Mouse (Mus musculus) erythroblast, embryonic 14.5 days (primary cell): ENCODE data around the gene Myl9. TPM values are rescaled to one million over a fixed set of nuclear protein-coding genes. Genes with fewer than 3 reads are reported as not detected.

Experiments used
- H3K27me3 ChIP-seq: 2 replicates; pipeline ENCODE4 v1.6.1; 2012; ENCODE audit warnings: inconsistent platforms; ENCODE audit not compliant: control insufficient read depth
- H3K36me3 ChIP-seq: 2 replicates; pipeline ENCODE4 v1.6.1; 2012; ENCODE audit warnings: mild to moderate bottlenecking, inconsistent platforms; ENCODE audit not compliant: control insufficient read depth
- H3K4me1 ChIP-seq: 2 replicates; pipeline ENCODE4 v1.6.1; 2012; ENCODE audit warnings: inconsistent platforms; ENCODE audit not compliant: control insufficient read depth
- H3K4me3 ChIP-seq: replicated peaks from 2 replicates; pipeline ENCODE3; 2012; ENCODE audit warnings: moderate library complexity, mild to moderate bottlenecking, inconsistent platforms
- H3K9me3 ChIP-seq: 2 replicates; pipeline ENCODE4 v1.6.1; 2012; ENCODE audit warnings: low read length, inconsistent platforms, mixed read lengths; ENCODE audit not compliant: control insufficient read depth
- GATA1 ChIP-seq: IDR thresholded peaks from 2 replicates; pipeline ENCODE4 v1.6.1; 2012; ENCODE audit warnings: low read length, inconsistent platforms, mixed read lengths
- TAL1 ChIP-seq: IDR thresholded peaks from 3 replicates; pipeline ENCODE4 v1.6.1; 2012; ENCODE audit warnings: low read length, inconsistent platforms, mixed read lengths
- polyA plus RNA-seq: library from polyadenylated mRNA; stranded (reverse); fragments of >175 nt; gene quantifications from 2 replicates; pipeline ENCODE4 v1.2.3, GENCODE M21; 2012

Myl9 gene
- polyA plus RNA-seq, 1 experiment, result 0.10 TPM

DNA sequence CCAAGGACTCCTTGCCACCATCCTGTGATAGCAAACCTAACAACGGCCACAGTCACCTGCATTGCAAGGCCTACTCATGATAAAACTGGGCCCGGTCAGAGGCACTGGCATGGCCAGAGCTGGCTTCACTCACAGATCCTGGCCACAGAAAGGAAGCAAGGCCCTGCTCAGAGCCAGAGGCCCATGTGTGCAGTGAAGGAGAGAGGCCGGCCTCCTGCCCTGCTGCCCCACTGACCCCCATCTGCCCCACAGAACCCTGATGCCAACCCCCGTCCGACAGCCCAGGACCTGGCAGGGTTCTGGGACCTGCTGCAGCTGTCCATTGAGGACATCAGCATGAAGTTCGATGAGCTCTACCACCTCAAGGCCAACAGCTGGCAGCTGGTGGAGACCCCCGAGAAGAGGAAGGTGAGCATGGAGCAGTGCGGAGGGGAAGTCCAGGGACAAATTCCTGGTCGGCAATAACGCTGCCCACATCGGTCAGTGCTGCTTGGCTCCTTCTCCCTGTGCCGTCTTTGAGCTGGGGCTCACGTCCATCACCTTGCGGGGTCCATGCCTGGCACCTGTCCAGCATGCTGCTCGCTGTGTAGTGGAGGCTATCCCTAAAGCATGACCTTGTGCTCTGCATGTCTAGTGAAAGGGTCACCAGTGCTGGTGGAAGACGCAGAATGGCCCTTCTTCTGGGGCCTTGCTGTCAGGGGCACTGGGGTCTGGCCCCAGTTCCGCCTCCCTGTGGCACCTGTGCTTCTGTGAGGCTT, 13.5 kb upstream of the Myl9 start:
- no peak overlapping the region for H3K4me3 ChIP-seq
- peaks cover 17% of the 10 kb centered on the region for H3K4me1 ChIP-seq
- H3K9me3 ChIP-seq, result no peaks in the 10 kb centered on the region
- no peak for TF ChIP-seq GATA1
- peaks cover 15% of the 10 kb centered on the region for H3K36me3 ChIP-seq
- no peaks in the 10 kb centered on the region for H3K27me3 ChIP-seq

DNA sequence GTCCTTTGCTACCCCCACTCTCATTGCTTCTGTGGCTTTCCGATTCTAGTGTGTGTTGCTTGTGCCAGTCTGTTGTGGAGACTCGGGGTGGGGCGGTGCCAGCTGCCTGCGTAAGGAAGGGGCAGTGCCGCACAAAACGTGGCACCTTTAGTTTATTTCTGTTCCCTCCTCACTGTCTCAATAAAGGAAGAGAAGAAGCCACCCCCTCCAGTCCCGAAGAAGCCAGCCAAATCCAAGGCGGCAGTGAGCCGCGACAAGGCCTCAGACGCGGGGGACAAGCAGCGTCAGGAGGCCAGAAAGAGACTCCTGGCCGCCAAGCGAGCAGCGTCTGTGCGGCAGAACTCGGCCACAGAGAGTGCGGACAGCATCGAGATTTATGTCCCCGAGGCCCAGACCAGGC, 12.7 kb upstream of the Myl9 start:
- Histone ChIP-seq H3K36me3 (peaks cover 10% of the 10 kb centered on the region), H3K27me3 (no peaks in the 10 kb centered on the region), H3K4me3 (no peak overlapping the region), H3K9me3 (no peaks in the 10 kb centered on the region), H3K4me1 (peaks cover 25% of the 10 kb centered on the region)
- TF ChIP-seq GATA1 (no peak), TAL1 (no peak)

DNA sequence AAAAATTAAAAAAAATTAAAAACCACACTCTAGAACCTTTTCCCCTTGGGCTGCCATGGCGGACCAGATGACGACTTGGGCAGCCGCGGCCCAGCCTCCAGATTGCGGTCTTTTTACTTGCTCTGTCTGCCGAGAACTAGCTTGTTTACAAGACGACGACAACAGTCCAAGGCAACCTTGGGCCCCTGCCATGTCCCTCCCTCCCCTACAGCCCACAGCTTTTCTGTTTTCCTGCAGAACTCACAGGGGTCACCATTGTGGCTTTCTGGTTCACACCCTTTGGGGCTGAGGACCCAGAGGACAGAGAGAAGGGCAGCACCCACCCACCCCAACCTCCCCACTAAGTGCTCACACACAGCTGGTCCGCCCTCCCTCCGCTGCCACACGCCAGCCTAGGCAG, 12.1 kb upstream of the Myl9 start:
- peaks cover 28% of the 10 kb centered on the region for H3K4me1 ChIP-seq
- peaks cover 10% of the 10 kb centered on the region for H3K36me3 ChIP-seq
- no peak overlapping the region for H3K4me3 ChIP-seq
- H3K27me3 ChIP-seq, result no peaks in the 10 kb centered on the region
- no peaks in the 10 kb centered on the region for H3K9me3 ChIP-seq
- no peak for TF ChIP-seq GATA1
- TF ChIP-seq TAL1, result no peak

DNA sequence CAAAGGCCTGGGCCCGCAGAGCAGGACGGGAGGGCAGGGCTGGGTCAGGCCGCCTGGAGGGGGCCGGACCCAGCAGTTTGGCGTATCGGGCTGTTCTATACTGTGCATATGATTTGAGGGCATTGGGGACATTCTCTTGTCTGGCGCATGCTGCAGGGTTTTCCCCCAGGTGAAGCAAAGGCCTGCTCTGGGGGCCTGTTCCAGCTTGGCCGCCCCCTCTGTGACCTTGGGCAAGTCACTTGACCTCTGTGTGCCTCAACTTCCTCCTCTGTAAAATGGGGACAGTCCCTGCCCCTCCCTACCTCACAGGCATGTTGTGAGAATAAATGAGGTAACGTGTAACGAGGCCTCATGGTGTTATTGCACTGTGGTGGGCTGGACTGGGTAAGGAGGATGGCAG, 11.2 kb upstream of the Myl9 start:
- peaks cover 10% of the 10 kb centered on the region for H3K36me3 ChIP-seq
- no peak for TF ChIP-seq TAL1
- no peaks in the 10 kb centered on the region for H3K27me3 ChIP-seq
- no peak overlapping the region for H3K4me3 ChIP-seq
- H3K9me3 ChIP-seq, result no peaks in the 10 kb centered on the region
- H3K4me1 ChIP-seq, result peaks cover 28% of the 10 kb centered on the region

DNA sequence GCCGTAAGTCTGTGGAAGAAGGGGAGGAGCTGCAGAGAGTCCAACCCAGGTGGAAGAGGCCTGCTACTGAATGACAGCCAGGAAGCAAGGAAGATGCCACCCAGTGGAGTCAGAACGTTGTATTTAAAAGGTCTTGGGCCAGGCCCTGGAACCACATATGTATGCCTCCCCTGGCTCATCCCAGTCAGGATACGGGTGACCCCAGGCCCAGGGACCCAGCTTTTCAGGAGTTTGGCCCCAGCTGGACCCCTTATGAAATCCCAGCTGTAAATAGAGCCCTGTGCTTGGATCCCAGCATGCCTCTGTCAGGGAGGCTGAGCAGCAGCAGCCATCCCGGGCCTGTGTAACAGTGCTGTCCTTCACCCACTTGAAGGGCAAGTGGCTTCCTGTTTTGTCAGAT, 10.5 kb upstream of the Myl9 start:
- Histone ChIP-seq H3K4me3 (no peak overlapping the region), H3K4me1 (peaks cover 28% of the 10 kb centered on the region), H3K27me3 (no peaks in the 10 kb centered on the region), H3K9me3 (no peaks in the 10 kb centered on the region), H3K36me3 (peaks cover 10% of the 10 kb centered on the region)
- TF ChIP-seq TAL1 (no peak), GATA1 (no peak)

DNA sequence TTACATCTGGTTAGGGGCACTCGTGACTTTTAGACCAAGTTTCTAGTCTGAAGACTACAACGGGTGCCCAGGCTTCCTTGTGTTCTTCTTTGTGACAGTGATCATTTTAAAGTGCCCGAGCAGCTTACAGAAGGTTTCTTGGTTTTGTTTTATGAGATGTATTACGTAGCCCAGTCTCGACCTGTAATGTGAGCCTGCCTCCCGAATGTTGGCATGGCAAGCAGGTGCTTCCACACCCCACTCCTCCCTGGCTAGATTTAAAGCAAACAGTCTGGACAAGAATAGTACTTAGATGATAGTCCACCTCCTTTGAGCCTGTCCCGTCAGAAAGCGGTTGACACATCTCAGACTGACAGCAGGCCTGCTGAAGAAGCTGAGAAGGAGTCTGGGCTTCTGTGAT, 9.6 kb upstream of the Myl9 start:
- Histone ChIP-seq H3K4me1 (peaks cover 28% of the 10 kb centered on the region), H3K27me3 (no peaks in the 10 kb centered on the region), H3K4me3 (no peak overlapping the region), H3K9me3 (no peaks in the 10 kb centered on the region), H3K36me3 (peaks cover 10% of the 10 kb centered on the region)
- TF ChIP-seq TAL1 (no peak), GATA1 (no peak)

DNA sequence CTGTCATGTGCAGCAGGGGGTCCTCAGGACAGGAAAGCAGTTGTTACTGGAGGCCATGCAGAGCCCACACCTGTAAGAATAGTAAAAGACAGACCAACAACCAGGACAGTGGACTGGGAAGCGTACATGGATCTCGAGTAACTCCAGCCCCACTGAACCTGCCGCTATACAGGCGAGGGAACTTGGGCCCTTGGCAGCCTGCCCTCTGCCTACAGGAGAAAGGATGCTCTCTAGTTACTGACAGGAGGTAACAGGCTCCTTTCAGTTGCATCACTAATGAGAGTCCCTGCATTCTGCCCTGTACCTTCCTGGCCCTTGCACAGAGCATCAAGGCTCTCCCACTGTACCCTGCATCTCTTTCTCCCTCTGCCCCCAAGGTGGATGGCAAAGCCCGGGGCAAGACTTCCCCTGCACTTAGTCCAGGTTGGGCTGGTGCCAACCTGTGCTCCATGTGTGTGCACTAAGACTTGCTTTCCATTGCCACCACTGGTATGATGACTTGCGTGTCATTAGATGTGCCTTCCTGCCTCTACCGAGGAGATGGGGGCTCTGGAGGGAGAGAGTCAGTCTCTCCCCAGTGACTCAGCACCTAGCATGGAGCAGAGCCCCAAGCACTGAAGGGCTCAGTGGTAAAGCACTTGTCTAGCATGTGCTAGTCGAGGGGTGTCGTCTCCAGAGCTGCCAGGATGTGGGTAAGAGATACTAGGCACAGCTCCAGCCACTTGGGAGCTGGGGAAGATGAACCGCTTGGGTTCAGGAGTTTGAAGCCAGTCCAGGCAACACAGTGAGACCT, 8.8 kb upstream of the Myl9 start:
- Histone ChIP-seq H3K4me1 (peaks cover 28% of the 10 kb centered on the region), H3K9me3 (no peaks in the 10 kb centered on the region), H3K4me3 (no peak overlapping the region), H3K27me3 (no peaks in the 10 kb centered on the region), H3K36me3 (peaks cover 8% of the 10 kb centered on the region)
- TF ChIP-seq GATA1 (no peak), TAL1 (no peak)

DNA sequence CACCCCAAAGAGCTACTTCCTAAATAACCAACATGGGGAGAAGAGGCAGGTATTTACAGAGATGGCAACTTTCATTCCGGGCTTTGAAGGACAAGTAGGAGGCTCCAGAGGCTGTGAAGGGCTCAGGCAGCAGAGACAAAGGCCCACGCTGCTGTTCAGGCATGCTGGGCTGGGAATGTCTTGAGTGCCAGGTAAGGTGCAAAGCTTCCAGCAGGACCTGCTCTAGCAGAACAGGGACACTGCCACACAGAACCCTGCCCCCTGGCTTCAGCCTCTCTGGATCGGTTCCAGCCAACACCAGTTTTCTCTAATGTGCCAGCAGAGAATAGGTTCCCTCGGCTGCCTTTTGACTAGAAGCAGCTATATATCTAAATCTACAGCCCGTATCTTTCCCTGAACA, 8.1 kb upstream of the Myl9 start:
- Histone ChIP-seq H3K4me1 (peaks cover 28% of the 10 kb centered on the region), H3K4me3 (no peak overlapping the region), H3K36me3 (peaks cover 1% of the 10 kb centered on the region), H3K27me3 (no peaks in the 10 kb centered on the region), H3K9me3 (no peaks in the 10 kb centered on the region)
- no peak for TF ChIP-seq TAL1
- no peak for TF ChIP-seq GATA1

DNA sequence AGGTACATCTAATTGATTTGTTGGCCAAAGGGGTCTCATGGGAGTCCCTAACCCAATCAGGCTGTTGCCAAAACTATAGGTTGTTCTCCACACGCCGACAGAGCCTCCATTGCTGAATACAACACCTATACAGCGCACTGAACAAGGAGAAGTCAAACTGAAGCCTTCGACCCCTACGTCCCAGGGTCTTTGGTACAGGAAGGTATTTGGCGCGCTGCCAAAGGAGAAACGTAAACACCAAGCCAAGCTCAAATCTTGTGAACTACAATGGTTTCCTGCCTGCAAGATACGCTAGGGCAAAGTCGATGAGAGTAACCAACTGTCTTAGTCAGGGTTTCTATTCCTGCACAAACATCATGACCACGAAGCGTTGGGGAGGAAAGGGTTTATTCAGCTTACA, 5.9 kb upstream of the Myl9 start:
- H3K4me1 ChIP-seq, result peaks cover 28% of the 10 kb centered on the region
- H3K4me3 ChIP-seq, result no peak overlapping the region
- H3K36me3 ChIP-seq, result no peaks in the 10 kb centered on the region
- no peaks in the 10 kb centered on the region for H3K9me3 ChIP-seq
- peaks cover under 1% of the 10 kb centered on the region; the same call in 1 of the 2 replicates for H3K27me3 ChIP-seq
- no peak for TF ChIP-seq TAL1
- no peak for TF ChIP-seq GATA1

DNA sequence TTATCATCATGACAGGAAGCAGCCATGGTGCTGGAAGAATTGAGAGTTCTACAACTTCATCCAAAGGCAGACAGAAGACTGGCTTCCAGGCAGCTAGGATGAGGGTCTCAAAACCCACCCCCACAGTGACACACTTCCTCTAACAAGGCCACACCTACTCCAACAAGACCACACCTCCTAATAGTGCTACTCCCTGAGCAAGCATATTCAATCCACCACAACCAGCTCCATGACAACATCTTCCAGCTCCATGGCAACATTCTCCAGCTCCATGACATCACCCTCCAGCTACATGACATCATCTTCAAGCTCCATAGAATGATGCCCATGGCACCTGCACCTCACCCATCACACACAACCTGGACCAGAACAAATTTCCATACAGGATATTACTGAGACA, 1.8 kb upstream of the Myl9 start:
- no peak for TF ChIP-seq TAL1
- TF ChIP-seq GATA1, result no peak
- Histone ChIP-seq H3K27me3 (peaks cover 22% of the 10 kb centered on the region), H3K4me1 (peaks cover 24% of the 10 kb centered on the region), H3K9me3 (no peaks in the 10 kb centered on the region), H3K4me3 (no peak overlapping the region), H3K36me3 (no peaks in the 10 kb centered on the region)
